Mouse (Mus musculus): ENCODE measurements at regions not wholly inside any gene's neighbourhood (a gene's known extent, or its start where the extent isn't known, plus 50 kb on each side); places are given as distances from the start of the nearest gene placed in this dataset.

- TF ChIP-seq CTCF (conservative IDR thresholded peaks at IDR 0.05; ENCODE audit: low read length) (no peak), NANOG (IDR thresholded peaks at IDR 0.05; ENCODE audit: borderline replicate concordance, low read length) (no peak)
These were observed 306.8 kb downstream of the Bche start for GRCm38 (mm10) chr3:73401395-73401794.
